Mouse (Mus musculus) lung, adult 2 months (tissue): ENCODE results near the gene Sertad3. TPM values are rescaled to one million over a fixed set of nuclear protein-coding genes. Genes with fewer than 3 reads are reported as not detected.

ENCODE experiments used
- DNase-seq: peaks from one replicate; pipeline ENCODE4 v3.0.0; 2022
- H3K4me1 ChIP-seq: fragments of 200-500 bp; 2 replicates; pipeline ENCODE4 v1.6.1; 2011; ENCODE audit warnings: low read length; ENCODE audit not compliant: control insufficient read depth, insufficient read depth
- H3K4me3 ChIP-seq: fragments of 200-500 bp; replicated peaks from 2 replicates; pipeline ENCODE3; 2011; ENCODE audit warnings: low read depth, mild to moderate bottlenecking, control low read depth, low read length; ENCODE audit errors: extremely low read depth
- CTCF ChIP-seq: fragments of 200-500 bp; IDR thresholded peaks from 2 replicates; pipeline ENCODE4 v1.5.1; 2011; ENCODE audit warnings: mild to moderate bottlenecking, low read length, control low read depth; ENCODE audit not compliant: insufficient read depth
- POLR2A ChIP-seq: fragments of 200-500 bp; IDR thresholded peaks from 2 replicates; pipeline ENCODE4 v1.6.1; 2011; ENCODE audit warnings: low read depth, mild to moderate bottlenecking, control low read depth, low read length, borderline replicate concordance; ENCODE audit errors: extremely low read depth
- WGBS: fragments of 180-500 bp; shearing (Covaris S2); methylation state at CpG from one replicate; pipeline ENCODE4 v1.1.7; 2018; 5-methylcytosine and 5-hydroxymethylcytosine counted together
- polyA plus RNA-seq: library from polyadenylated mRNA; depleted of rRNA; stranded (reverse); fragments of >200 nt; gene quantifications from 2 replicates; pipeline ENCODE4 v1.2.3, GENCODE M21; 2012

Gene Sertad3
- polyA plus RNA-seq, 1 experiment = 10.2 TPM

DNA sequence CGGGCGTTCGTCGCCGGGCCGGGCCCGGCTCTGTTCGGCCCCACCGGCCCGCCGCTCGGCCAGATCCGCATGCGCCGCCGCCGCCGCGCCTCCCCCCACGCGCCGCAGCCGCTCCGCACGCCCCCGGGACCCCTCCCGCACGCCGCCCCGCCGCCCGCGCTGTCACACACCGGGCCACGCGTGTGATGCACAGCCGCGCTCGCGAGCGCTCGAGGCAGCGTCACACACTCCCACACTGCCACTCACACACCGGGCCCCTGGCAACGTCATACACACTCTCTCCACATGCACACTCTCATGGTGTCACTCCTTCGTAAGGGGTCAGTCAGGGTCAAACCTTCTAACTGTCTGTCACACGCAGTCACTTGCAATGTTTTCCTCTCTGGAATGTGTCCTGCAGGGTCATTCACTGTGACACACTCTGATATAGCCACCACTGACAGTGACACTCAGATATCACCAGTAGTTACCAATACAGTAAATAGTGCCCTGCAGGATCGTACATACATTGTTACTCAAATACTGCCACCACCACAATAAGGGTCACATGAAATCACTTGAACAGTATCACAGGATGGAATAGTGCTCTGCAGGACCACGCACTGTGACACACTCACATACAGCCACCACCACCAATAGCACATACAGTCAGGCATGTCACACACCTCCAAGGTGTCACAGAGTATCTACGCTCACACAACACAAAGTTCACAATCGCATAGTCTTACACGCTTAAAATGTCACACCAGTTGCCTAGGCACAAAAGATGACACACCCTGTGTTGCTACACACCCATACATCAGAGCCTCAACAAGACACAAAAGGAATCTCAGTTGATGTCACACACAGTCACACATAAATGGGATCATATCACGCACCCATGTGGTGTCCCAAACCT lies 26.8 kb upstream of the Sertad3 start:
- H3K4me1 ChIP-seq = peaks cover 9% of the 10 kb centered on the region; the same call in 1 of the 2 replicates
- 6% methylated on average over 53 of the region's 53 CpGs for WGBS
- no peak for TF ChIP-seq CTCF
- no peak for TF ChIP-seq POLR2A
- DNase-seq = peak; percentile 15
- no peak overlapping the region for H3K4me3 ChIP-seq

DNA sequence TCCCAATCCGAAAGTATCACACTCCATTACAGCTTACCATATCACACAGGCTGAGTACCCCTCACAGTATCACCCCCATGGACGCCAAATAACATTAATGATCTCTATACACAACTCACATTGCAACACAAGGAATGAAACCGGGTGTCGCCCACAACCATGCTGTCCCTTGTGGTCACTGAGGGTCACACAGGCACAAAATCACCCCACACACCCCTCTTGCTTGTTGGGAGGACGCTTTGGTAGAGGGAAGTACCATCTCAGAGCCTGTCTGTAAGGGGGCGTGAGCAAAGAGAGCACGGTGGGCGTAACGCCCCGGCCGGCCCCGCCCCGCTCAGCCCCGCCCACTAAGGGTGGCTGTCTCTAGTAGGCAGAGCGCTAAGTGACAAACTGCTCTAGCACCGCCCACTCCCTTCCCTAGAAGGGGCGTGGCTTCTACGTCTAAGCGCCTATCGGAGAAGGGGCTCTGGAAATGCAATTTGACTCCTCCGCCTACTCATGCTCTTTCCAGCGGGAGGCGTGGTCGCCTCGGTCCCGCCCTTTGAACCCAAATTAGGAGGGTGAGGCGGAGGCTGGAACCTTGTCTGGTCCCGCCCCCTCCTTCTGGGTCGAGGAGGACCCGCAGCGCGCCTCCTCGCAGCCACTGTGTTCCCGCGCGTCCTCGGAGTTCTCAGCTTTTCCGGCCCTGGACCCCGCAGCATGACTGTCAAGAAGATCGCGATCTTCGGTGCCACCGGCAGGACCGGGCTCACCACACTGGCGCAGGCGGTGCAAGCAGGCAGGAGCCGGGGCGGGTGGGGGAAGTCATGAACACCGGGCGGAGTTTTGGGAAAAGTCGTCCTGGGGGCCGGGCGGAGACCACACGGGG lies 25.9 kb upstream of the Sertad3 start, which contains the start of the genes Sptbn4 and Blvrb:
TSS of gene Sptbn4 (minus strand) at position 268 of the 868 bp plus-strand sequence.
TSS of gene Blvrb (plus strand) at position 560 of the 868 bp plus-strand sequence.
- peak; percentile 96 for DNase-seq
- WGBS = 2% methylated on average over 54 of the region's 54 CpGs
- Histone ChIP-seq H3K4me3 (peak within 1 kb of the TSS; percentile 88), H3K4me1 (peaks cover 9% of the 10 kb centered on the region; the same call in 1 of the 2 replicates)
- no peak for TF ChIP-seq CTCF
- TF ChIP-seq POLR2A = peak; percentile 76; the same call in 1 of the 2 replicates

DNA sequence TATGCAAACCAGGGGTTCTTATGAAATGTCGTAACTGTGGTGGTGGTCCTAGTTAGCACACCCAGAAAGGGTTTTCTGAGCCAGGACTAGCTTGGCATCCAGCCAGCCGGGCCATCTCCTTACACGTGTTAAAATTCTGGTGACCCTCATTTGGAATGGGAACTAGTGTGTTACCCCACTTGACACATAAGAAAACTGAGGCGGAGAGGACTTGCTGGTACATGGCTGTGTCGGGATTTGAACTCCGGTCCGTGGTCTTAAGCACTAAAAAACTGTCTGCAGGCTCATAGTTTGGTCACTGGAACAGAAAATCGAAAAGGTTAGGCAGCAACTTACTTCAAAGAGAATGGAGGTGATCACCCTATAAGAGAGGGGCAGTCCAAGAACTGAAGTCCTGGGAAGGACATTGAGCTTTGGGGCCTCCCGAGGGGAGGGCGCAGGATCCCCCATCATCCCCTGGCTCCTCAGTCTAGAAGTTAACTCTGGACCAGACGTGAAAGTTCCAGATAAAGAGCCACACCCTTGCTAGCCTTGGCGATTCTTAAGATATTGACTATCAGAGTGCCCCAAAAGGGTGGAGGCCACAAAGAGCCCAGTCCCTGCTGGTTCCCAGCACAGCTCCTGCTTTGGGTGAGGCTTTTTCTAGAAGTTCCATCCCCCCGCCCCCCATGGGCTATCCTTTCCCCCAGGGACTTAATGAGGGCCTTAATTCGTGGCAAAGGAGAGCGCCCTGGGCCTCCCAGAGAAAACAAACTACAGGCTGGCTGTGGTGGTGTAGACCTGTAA lies 25.0 kb upstream of the Sertad3 start:
- no peak for TF ChIP-seq CTCF
- TF ChIP-seq POLR2A = no peak
- Histone ChIP-seq H3K4me3 (peak overlapping the region; percentile 88), H3K4me1 (peaks cover 9% of the 10 kb centered on the region; the same call in 1 of the 2 replicates)
- DNase-seq = peak; percentile 32
- WGBS = 48% methylated on average over 15 of the region's 15 CpGs

DNA sequence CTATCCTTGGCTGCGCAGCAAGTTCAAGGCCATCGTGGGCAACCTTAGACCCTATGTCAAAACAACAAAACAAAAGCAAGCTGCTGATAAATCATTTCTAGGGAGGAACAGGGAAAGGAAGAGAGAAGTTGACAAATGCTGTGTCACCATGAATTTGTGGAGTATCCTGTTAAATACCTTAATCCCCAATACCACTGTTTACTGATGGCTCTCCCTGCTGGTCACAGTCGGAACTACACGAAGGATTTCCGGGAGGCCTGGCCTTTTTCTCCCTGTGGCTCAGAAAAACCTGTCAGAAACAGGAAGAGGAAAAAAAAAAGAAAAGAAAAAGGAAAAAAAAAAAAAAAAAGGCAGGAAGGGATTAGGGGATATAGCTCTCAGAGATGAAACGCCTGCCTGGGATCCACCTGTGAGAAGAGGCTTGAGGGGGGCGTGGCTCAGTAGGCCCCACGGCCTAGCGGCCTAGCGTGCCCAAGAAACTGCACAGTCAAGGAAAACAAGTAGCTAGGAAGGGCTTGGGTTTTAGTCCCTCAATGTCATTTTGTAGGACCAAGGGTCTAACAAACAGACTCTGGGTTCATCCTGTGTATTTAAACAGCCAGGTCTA lies 24.2 kb upstream of the Sertad3 start:
- peaks cover 9% of the 10 kb centered on the region; the same call in 1 of the 2 replicates for H3K4me1 ChIP-seq
- WGBS = 62% methylated on average over 10 of the region's 10 CpGs
- no peak for TF ChIP-seq POLR2A
- peak; percentile 59 for TF ChIP-seq CTCF
- no peak overlapping the region for H3K4me3 ChIP-seq
- peak; percentile 67 for DNase-seq

DNA sequence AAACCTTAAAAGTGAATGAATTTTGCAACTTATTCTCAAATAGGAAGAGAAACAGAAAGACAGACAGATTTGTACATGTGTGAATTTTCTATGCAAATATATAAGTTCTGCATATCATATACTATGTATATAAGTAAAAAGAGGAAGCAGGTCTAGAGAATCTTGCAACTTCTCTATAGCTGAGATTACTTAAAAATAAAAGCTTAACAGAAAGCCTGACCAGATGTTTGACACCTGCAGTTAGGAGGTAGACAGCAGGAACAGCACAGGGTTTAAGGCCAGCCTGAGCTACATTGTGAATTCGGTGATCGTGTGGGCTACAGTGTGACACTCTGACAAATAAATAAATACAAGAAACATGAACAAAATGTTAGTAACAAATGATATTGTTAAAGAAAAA lies 22.2 kb upstream of the Sertad3 start:
- no peak for TF ChIP-seq CTCF
- TF ChIP-seq POLR2A = no peak
- H3K4me1 ChIP-seq = peaks cover 9% of the 10 kb centered on the region; the same call in 1 of the 2 replicates
- no peak overlapping the region for H3K4me3 ChIP-seq
- DNase-seq = no peak
- 85% methylated on average over 2 of the region's 2 CpGs for WGBS

DNA sequence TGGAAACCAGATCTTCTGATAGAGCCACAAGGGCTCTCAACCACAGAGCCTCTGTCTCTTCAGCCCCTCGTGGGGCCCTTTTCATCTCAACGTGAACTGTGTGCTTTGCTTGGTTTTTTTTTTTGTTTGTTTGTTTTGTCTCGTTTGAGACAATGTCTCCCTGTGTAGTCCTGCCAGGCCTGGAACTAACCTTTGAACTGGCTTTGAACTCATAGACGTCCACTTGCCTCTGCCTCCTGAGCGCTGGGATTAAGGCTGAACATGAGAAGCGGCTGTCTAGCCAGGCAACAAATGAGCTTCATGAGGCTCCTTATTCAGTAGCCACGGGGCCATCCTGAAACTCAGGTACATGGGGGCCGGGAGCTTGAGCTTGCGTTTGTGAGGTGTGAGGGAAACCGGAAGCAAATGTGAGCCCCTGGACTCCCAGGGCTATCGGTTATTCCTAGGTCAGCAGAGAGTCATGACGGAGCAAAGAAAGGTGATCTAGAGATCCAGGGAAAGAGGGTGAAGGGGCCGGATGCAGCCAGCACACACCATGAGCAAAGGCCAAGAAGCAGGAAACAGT lies 21.3 kb upstream of the Sertad3 start:
- Histone ChIP-seq H3K4me3 (no peak overlapping the region), H3K4me1 (peaks cover 3% of the 10 kb centered on the region; the same call in 1 of the 2 replicates)
- no peak for TF ChIP-seq POLR2A
- TF ChIP-seq CTCF = no peak
- DNase-seq = no peak
- 62% methylated on average over 13 of the region's 13 CpGs for WGBS

DNA sequence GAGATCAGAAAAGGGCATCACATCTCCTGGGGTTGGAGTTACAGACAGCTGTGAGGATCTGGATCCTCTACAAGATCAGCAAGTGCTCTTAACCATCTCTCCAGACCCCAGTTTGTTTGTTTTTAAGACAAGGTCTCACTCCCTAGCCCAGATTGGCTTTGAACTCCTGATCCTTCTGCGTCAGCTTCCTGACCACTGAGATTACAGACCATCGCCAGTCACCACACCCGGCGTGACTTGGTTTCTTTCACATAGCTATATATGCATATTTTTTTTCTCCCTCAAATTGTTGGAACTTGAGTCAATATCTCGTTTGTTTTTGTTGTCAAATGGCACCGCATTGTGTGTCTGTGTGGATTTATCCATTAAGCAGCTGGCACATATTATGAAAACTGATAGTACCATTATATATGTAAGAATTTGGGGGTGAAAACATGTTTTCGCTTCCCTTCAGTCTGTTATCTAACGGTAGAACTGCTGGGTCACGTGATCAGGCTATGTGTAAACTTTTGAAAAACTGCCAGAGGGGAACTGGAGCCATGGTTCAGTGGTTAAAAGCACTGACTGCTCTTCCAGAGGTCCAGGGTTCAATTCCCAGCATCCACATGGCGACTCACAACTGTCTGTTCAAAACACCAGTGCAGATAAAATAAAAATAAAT lies 19.0 kb upstream of the Sertad3 start:
- WGBS = 60% methylated on average over 10 of the region's 10 CpGs
- no peak for DNase-seq
- H3K4me3 ChIP-seq = no peak overlapping the region
- TF ChIP-seq CTCF (no peak), POLR2A (no peak)
- H3K4me1 ChIP-seq = no peaks in the 10 kb centered on the region

DNA sequence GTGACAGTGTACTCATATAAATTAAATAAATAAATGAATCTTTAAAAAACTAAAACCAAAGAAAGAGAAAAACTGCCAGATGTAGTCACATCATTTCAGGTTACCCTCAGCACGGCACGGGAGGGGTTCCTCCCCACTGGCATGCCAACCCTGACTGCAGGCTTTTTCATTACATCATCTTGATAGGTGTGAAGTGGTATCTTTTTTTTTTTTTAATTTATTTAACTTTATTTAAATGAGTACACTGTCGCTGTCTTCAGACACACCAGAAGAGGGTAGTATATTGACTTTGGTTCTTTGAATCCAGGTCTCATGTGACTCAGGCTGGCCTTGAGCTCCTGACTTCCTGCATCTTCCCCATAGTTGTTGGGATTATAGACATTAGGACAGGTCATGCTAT lies 18.3 kb upstream of the Sertad3 start:
- Histone ChIP-seq H3K4me3 (no peak overlapping the region), H3K4me1 (no peaks in the 10 kb centered on the region)
- DNase-seq = no peak
- WGBS = 87% methylated on average over 3 of the region's 3 CpGs
- TF ChIP-seq POLR2A = no peak
- TF ChIP-seq CTCF = no peak
